Mouse (Mus musculus) small intestine, adult 2 months (tissue): ENCODE measurements at regions not wholly inside any gene's neighbourhood (a gene's known extent, or its start where the extent isn't known, plus 50 kb on each side); places are given as distances from the start of the nearest gene placed in this dataset.

Experiments used
- CTCF ChIP-seq: fragments of 200-500 bp; IDR thresholded peaks from 2 replicates; pipeline ENCODE4 v1.5.1; 2012; ENCODE audit warnings: low read depth, mild to moderate bottlenecking, control low read depth, inconsistent platforms, low read length, moderate library complexity, mixed read lengths; ENCODE audit not compliant: insufficient replicate concordance, insufficient read length; ENCODE audit errors: extremely low read depth
- POLR2A ChIP-seq: fragments of 200-500 bp; IDR thresholded peaks from 2 replicates; pipeline ENCODE4 v1.6.1; 2012; ENCODE audit warnings: low read depth, mild to moderate bottlenecking, control low read depth, inconsistent platforms, low read length, moderate library complexity

DNA sequence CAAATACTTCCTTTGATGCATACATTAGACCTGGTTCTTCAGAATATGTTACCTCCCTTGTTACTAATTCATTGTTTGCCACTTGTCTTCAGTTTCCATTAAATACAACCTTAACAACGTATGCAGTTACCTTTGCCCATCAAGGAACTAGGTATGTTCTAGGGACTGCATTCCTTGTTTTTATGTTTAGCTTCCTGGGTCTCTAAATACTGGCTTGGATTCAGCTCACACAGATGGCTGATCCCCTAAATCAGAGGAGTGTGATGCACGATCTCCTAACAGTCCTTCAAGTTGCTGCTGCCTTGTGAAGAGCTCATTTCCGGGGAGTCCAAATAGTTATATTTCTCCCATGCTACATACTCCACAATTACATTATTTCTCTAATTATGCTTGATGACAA, 537.5 kb downstream of the Tm4sf1 start:
- TF ChIP-seq CTCF, result no peak
- no peak for TF ChIP-seq POLR2A
